Mouse (Mus musculus) intestine, embryonic 14.5 days (tissue): Measurements from ENCODE around the gene Klc2. TPM values are rescaled to one million over a fixed set of nuclear protein-coding genes. Genes with fewer than 3 reads are reported as not detected.
"Not testable (repeated sequence)": the region's sequence is repeated elsewhere in the genome, so short reads cannot be mapped to it uniquely, and the experiment has no call there.

Source experiments
- ATAC-seq: fragments of 200-750 bp; cut with Nextera tagmentation; replicated peaks from 2 replicates; pipeline ENCODE4 v1.8.0; 2017; ENCODE audit warnings: low read depth, moderate number of reproducible peaks, moderate TSS enrichment, moderate library complexity; ENCODE audit not compliant: low FRiP score, low TSS enrichment
- DNase-seq: peaks from one replicate; pipeline ENCODE4 v3.0.0-alpha.2; 2018; ENCODE audit warnings: low spot score
- H3K27ac ChIP-seq: fragments of 300-500 bp; sonication (generic); 2 replicates; pipeline ENCODE4 v1.5.1; 2014; ENCODE audit warnings: low read depth, mild to moderate bottlenecking, control low read depth
- H3K27me3 ChIP-seq: fragments of 300-500 bp; sonication (generic); replicated peaks from 2 replicates; pipeline ENCODE4 v1.6.1; 2014; ENCODE audit warnings: low read length, control low read depth; ENCODE audit not compliant: control insufficient read depth, insufficient read depth
- H3K36me3 ChIP-seq: fragments of 300-500 bp; sonication (generic); 2 replicates; pipeline ENCODE4 v1.6.1; 2014; ENCODE audit warnings: low read length, control low read depth; ENCODE audit not compliant: control insufficient read depth, insufficient read depth
- H3K4me1 ChIP-seq: fragments of 300-500 bp; sonication (generic); replicated peaks from 2 replicates; pipeline ENCODE4 v1.6.1; 2014; ENCODE audit warnings: low read length, control low read depth, mixed read lengths; ENCODE audit not compliant: control insufficient read depth, insufficient read depth
- H3K4me2 ChIP-seq: fragments of 300-500 bp; sonication (generic); 2 replicates; pipeline ENCODE4 v1.6.1; 2014; ENCODE audit warnings: low read length
- H3K4me3 ChIP-seq: fragments of 300-500 bp; sonication (generic); 2 replicates; pipeline ENCODE4 v1.5.1; 2014; ENCODE audit warnings: low read depth, low read length, control low read depth, mixed read lengths
- H3K9ac ChIP-seq: fragments of 300-500 bp; sonication (generic); 2 replicates; pipeline ENCODE4 v1.6.1; 2014; ENCODE audit warnings: mild to moderate bottlenecking, low read length
- H3K9me3 ChIP-seq: fragments of 300-500 bp; sonication (generic); 2 replicates; pipeline ENCODE4 v1.6.1; 2016; ENCODE audit warnings: low read length, control low read depth; ENCODE audit not compliant: control insufficient read depth
- WGBS: fragments of 180-500 bp; shearing (Covaris S2); extraction: QIAGEN DNeasy Blood & Tissue Kit; methylation state at CpG from one replicate; pipeline ENCODE4 v1.1.7; 2014; 5-methylcytosine and 5-hydroxymethylcytosine counted together
- polyA plus RNA-seq: library from polyadenylated mRNA; unstranded; fragments of >200 nt; fragmentation: Nextera tagmentation; extraction: Ambion mirVana; gene quantifications from 2 replicates; pipeline ENCODE4 v1.2.1, GENCODE M21; 2014

Gene Klc2
- polyA plus RNA-seq: 16.8 and 19.0 TPM in 2 replicates

DNA sequence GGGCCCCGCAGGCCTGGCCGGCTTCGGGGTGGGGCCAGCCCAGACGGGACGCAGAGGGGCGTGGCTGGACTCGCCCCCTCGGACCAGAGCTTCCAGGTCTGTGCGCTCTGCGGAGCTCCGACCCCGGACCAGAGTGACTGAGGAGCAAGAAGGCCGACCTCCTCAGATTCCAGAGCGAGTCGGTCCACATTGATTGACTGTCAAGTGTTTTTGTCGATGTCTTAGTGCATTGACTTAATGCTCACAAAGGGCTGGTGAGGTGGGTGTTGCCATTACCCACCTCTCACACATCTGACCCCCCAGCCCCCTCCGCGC lies at the start of gene Klc2:
Gene Klc2 (minus strand): TSS at position 177 of the 315 bp plus-strand sequence.
- DNase-seq (no peak), ATAC-seq (peak; percentile 95)
- H3K27ac ChIP-seq: peak within 1 kb of the TSS; percentile 84
- H3K4me1 ChIP-seq: peaks cover 11% of the 10 kb centered on the region; the same call in 1 of the 2 replicates
- H3K4me2 ChIP-seq: peak within 1 kb of the TSS; percentile 84
- H3K9ac ChIP-seq: peak within 1 kb of the TSS; percentile 68
- H3K4me3 ChIP-seq: peak within 1 kb of the TSS; percentile 86
- H3K27me3 ChIP-seq: no peaks in the 10 kb centered on the region
- no peaks in the 10 kb centered on the region for H3K9me3 ChIP-seq
- peaks cover 8% of the 10 kb centered on the region; the same call in 1 of the 2 replicates for H3K36me3 ChIP-seq
- WGBS: under 1% methylated on average over 18 of the region's 18 CpGs

DNA sequence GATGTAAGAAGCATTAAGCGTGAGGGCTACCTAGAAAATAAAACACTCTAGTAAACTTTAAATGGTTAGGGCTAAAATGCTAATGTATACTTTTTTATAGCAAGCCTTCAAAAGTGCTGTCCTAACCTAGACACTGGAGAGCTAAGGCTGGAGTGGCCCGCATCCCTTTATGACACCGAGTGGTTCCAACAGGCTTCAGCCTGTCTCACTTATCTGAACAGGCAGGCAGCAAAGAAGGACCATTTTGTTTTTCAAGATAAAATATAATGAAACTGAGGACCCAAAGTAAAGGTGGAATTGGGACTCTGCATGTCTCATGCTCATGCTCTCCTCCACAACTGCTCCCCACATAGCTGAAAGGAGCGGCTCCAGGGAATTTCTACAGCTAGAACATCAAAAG lies 49.1 kb upstream of the Klc2 start:
- no peak overlapping the region for H3K4me2 ChIP-seq
- H3K9me3 ChIP-seq: no peaks in the 10 kb centered on the region
- H3K4me3 ChIP-seq: no peak overlapping the region
- DNase-seq (no peak), ATAC-seq (no peak)
- H3K27me3 ChIP-seq: no peaks in the 10 kb centered on the region
- H3K9ac ChIP-seq: no peak overlapping the region
- H3K27ac ChIP-seq: no peak overlapping the region
- whole genome bisulfite sequencing: 83% methylated on average over 4 of the region's 4 CpGs
- no peaks in the 10 kb centered on the region for H3K4me1 ChIP-seq
- H3K36me3 ChIP-seq: peaks cover 3% of the 10 kb centered on the region; the same call in 1 of the 2 replicates

DNA sequence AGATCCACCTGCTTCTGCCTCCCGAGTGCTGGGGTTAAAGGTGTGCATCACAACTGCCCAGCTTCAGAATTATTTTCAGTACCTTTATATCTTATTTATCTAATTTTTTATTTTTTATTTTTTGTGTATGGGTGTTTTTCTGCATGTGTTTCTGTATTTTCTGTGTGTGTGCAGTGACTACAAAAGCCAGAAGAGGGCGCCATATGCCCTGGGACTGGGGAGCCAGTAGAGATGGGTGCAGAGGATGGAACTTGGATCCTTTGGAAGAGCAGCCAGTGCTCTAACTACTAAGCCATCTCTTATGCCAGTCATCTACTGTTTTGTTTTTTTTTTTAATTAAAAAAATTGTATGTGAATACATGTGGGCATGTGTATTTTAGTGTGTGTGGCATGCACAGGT lies 46.0 kb upstream of the Klc2 start:
- Histone ChIP-seq H3K4me1 (no peaks in the 10 kb centered on the region), H3K9ac (no peak overlapping the region), H3K4me3 (no peak overlapping the region), H3K27me3 (no peaks in the 10 kb centered on the region), H3K4me2 (no peak overlapping the region), H3K36me3 (peaks cover 6% of the 10 kb centered on the region; the same call in 1 of the 2 replicates), H3K27ac (no peak overlapping the region), H3K9me3 (no peaks in the 10 kb centered on the region)
- no peak for DNase-seq
- ATAC-seq: no peak
- 71% methylated on average over 2 of the region's 2 CpGs for WGBS

DNA sequence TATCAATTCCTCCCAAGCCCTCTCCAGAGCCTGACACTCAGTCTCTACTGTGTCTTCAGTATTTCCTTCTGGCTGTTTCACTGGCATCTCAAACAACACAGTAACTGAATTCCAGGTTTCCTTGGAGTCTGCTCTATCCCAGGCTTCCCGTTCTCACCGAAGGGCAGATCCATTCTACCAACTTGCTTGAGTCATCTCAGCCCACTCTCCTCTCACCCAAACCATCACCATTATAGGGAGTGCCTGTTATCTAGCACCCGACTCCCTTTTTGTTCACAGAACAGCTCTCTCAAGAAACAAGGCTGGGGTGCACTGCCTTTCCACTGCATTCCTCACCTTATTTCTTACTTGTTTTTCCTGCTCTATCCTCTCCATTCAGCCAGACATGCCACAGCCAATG lies 43.6 kb upstream of the Klc2 start:
- WGBS: 97% methylated on average over 3 of the region's 3 CpGs

DNA sequence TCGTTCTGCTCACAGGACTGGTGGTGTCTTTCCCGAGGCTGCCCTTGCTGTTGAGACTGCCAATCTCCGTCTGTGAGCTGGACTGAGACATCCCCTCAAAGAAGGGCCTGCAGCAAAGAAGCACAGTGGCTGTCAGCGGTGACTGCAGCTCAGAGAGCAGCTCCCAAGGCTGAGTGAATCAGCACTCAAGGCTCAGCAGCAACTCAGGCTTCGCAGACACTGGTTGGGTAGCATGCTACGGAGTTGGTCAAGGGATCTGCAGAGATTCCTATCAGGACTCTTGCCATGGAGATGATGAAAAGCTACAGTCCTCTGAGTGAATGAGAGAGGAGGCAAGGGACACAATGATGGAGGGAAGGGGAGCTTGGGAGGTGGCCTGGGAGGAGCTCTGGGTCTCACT lies 33.9 kb upstream of the Klc2 start:
- Histone ChIP-seq H3K4me1 (no peaks in the 10 kb centered on the region), H3K9me3 (no peaks in the 10 kb centered on the region), H3K27me3 (no peaks in the 10 kb centered on the region), H3K4me2 (no peak overlapping the region), H3K9ac (no peak overlapping the region), H3K4me3 (no peak overlapping the region), H3K36me3 (peaks cover 30% of the 10 kb centered on the region), H3K27ac (no peak overlapping the region)
- 92% methylated on average over 6 of the region's 6 CpGs for WGBS
- DNase-seq: no peak
- ATAC-seq: no peak

More for the DNA sequence above, 43.6 kb upstream of the Klc2 start:
- H3K4me1 ChIP-seq: no peaks in the 10 kb centered on the region
- ATAC-seq (no peak), DNase-seq (no peak)
- H3K4me2 ChIP-seq: no peak overlapping the region
- H3K4me3 ChIP-seq: no peak overlapping the region
- H3K36me3 ChIP-seq: peaks cover 6% of the 10 kb centered on the region; the same call in 1 of the 2 replicates
- no peak overlapping the region for H3K27ac ChIP-seq
- H3K9ac ChIP-seq: no peak overlapping the region
- no peaks in the 10 kb centered on the region for H3K9me3 ChIP-seq
- H3K27me3 ChIP-seq: no peaks in the 10 kb centered on the region

DNA sequence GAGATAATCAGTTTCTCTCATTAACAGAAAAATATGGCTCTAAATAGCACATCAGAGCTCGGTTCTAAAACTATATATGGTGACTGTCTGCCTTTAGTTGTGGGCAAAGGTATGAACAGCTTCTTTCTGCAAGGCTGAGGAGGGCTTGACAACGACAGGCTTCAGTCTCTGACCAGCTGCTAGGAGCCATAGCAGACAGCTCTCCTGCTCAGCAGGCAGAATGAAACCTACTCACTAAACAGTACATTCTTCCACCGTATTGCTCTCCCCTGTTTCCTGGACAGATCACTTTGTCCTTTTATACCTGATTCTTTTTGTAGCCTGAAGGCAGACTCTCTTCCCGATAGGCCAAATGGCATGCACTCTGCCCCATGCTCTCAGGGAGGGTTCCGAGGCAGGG lies 33.4 kb upstream of the Klc2 start:
- DNase-seq (no peak), ATAC-seq (no peak)
- 87% methylated on average over 5 of the region's 5 CpGs for WGBS
- no peaks in the 10 kb centered on the region for H3K27me3 ChIP-seq
- H3K4me2 ChIP-seq: no peak overlapping the region
- peaks cover 33% of the 10 kb centered on the region for H3K36me3 ChIP-seq
- no peak overlapping the region for H3K4me3 ChIP-seq
- H3K27ac ChIP-seq: no peak overlapping the region
- H3K9ac ChIP-seq: no peak overlapping the region
- no peaks in the 10 kb centered on the region for H3K9me3 ChIP-seq
- H3K4me1 ChIP-seq: no peaks in the 10 kb centered on the region

DNA sequence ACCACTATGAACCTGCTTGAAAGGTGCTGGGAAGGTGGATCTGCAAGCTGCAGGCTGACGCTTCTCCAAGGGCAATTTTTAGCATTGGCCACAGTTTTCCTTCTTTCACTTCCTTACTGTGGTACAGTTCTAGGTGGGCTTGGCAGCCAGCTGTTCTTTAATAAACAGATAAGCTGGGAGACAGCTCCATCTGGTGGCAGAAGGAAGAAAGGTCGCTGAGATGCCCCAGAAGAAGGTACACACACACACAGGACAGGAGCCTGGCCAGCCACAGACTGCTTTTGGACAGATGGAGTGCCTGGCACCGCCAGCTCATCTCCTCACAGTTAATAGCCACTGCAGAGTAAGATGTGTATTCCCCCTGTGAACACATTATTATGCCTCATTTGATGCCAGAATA lies 33.0 kb upstream of the Klc2 start:
- Histone ChIP-seq H3K4me1 (no peaks in the 10 kb centered on the region), H3K9me3 (no peaks in the 10 kb centered on the region), H3K27me3 (no peaks in the 10 kb centered on the region), H3K9ac (no peak overlapping the region), H3K4me3 (no peak overlapping the region), H3K27ac (no peak overlapping the region), H3K4me2 (no peak overlapping the region), H3K36me3 (peaks cover 37% of the 10 kb centered on the region)
- DNase-seq: peak; percentile 70
- ATAC-seq: no peak
- 50% methylated on average over 3 of the region's 3 CpGs for WGBS

DNA sequence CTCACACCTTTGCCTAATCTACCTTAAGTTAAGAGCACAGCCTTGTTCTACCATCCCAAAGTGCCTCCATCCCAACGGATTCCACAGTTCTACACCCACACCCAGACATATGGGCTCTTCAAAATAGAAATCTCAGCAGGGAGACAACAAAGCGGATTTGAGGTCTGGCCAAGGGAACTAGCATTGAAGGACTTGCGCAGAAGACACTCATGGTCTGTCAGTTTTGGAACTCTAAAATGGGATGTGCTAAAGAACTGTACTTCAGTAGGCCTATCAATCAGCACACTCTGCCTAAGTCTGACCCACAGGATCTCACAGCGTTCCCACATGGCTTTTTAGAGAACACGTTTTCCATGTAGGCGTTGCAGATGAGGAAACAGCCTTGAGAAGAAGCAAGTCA lies 32.0 kb upstream of the Klc2 start:
- ATAC-seq (no peak), DNase-seq (no peak)
- no peaks in the 10 kb centered on the region for H3K27me3 ChIP-seq
- no peaks in the 10 kb centered on the region for H3K4me1 ChIP-seq
- H3K9ac ChIP-seq: no peak overlapping the region
- 92% methylated on average over 6 of the region's 6 CpGs for WGBS
- H3K36me3 ChIP-seq: peaks cover 38% of the 10 kb centered on the region
- H3K27ac ChIP-seq: no peak overlapping the region
- no peaks in the 10 kb centered on the region for H3K9me3 ChIP-seq
- H3K4me3 ChIP-seq: no peak overlapping the region
- H3K4me2 ChIP-seq: no peak overlapping the region

DNA sequence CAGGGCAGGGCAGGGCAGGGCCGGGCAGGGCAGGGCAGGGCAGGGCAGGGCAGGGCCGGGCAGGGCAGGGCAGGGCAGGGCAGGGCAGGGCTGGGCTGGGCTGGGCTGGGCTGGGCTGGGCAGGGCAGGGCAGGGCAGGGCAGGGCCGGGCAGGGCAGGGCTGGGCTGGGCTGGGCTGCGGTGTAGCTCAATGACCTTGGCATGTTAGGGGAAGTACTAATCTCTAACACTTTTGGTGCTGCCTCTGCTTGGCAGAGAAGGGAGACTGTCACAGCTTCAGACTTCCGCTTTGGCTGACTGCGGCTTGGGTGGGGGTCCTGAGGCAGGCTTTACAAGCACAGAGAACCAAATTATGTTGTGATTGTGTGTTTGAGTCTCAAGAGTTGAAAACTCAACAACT lies 30.7 kb upstream of the Klc2 start:
- DNase-seq, H3K27ac ChIP-seq, H3K27me3 ChIP-seq, H3K4me2 ChIP-seq, H3K9ac ChIP-seq, H3K4me3 ChIP-seq, ATAC-seq, H3K4me1 ChIP-seq, H3K9me3 ChIP-seq: not testable (repeated sequence)
- H3K36me3 ChIP-seq: peaks cover 44% of the 10 kb centered on the region
- WGBS: 77% methylated on average over 6 of the region's 6 CpGs
